In the genomic region with DNA sequence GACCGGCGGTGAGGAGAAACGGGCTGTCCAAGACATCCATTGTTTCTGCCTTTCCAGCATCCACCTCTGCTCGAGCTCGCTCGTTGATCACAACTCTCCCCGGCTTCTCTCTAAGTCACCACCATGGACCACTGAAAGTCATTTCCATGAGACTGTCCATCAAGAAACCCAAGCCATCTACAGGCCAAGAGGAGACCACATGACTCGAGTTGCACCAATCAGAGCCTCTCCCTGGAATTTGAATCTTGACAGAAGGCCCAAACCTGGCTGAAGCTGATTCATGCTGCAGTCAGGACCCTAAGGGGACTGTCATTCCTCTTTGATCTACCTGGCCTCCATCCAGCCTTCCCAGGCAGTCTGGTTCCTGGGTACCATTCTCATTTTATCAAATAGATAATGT, we compare ENCODE assay signal across 26 mouse cellular contexts. TPM values are rescaled to one million over a fixed set of nuclear protein-coding genes. Genes with fewer than 3 reads are reported as not detected.
A peak's percentile ranks its signal among the peaks of the same experiment; 100 is the strongest.
DNase-seq lines count a peak whose midpoint lies in the region; ATAC-seq and TF ChIP-seq lines count a peak whose summit lies in the region.
"Had no signal": no experiment of that assay in that cellular context is flagged by ENCODE, and none has a peak within 500 bp of the region (broad histone marks: within the 10 kb centered on the region; RNA-seq: fewer than 3 reads in every experiment).

No protein-coding gene starts in this region.

- peak; percentile 47 for DNase-seq in hindbrain, embryonic 14.5 days (ENCODE audit: low spot score)
- DNase-seq in hindbrain, embryonic 10.5 days (ENCODE audit: low spot score), result no peak
- no peak for DNase-seq in CH12.LX (ENCODE audit: extremely low read depth)
- no peak for DNase-seq in MEL (ENCODE audit: low read depth, low spot score)
- DNase-seq in liver, result no peak
- DNase-seq in limb, embryonic 10.5 days (ENCODE audit: low spot score), result no peak
- DNase-seq in thymus, adult 2 months, result no peak
- DNase-seq: adrenal gland, adult 8-10 months; B cell, adult 2 months; cerebellum, adult 2 months; cerebellum, postnatal 36 days; embryo, embryonic 11 days; gastrocnemius, postnatal 36 days; heart, adult 2 months; heart, postnatal 14 days; kidney, adult 11 months; kidney, postnatal 4 days; right cerebral cortex, adult 18-20 months had no signal

- no peaks in the 10 kb centered on the region for H3K27me3 ChIP-seq in hindbrain, embryonic 14.5 days (ENCODE audit: control insufficient read depth, insufficient read depth, low read length)
- no peaks in the 10 kb centered on the region for H3K27me3 ChIP-seq in hindbrain, embryonic 10.5 days (ENCODE audit: insufficient read depth, poor library complexity, severe bottlenecking)
- H3K27me3 ChIP-seq in CH12.LX (replicated peaks), result no peaks in the 10 kb centered on the region
- no peaks in the 10 kb centered on the region for H3K27me3 ChIP-seq in MEL (ENCODE audit: control insufficient read depth in 1 of 2, insufficient read depth in 2 of 2, low read length in 2 of 2)
- H3K27me3 ChIP-seq in hindbrain, embryonic 16.5 days (replicated peaks; ENCODE audit: control insufficient read depth, insufficient read depth, low read length), result no peaks in the 10 kb centered on the region
- H3K27me3 ChIP-seq in limb, embryonic 10.5 days (ENCODE audit: low read depth, poor library complexity, severe bottlenecking), result no peaks in the 10 kb centered on the region
- no peaks in the 10 kb centered on the region for H3K27me3 ChIP-seq in thymus, adult 2 months (ENCODE audit: control insufficient read depth, insufficient read depth, low read length)
- H3K27me3 ChIP-seq: limb, embryonic 15.5 days; neural tube, embryonic 13.5 days had no signal

- dilution Hi-C loops in CH12.LX (cut with MboI; ENCODE audit: extremely low pct_ligation_motif_present, extremely low pct_unique_long_range_greater_than_20kb, low sequenced_read_pairs), result no loop called here

- TF ChIP-seq CTCF in CH12.LX (conservative IDR thresholded peaks at IDR 0.05 in 1 of 2, IDR thresholded peaks at IDR 0.05 in 1 of 2; ENCODE audit: low read depth in 2 of 2, low read length in 2 of 2) (no peak), MEL (IDR thresholded peaks at IDR 0.05 in 2 of 3, conservative IDR thresholded peaks at IDR 0.05 in 1 of 3; ENCODE audit: control insufficient read depth in 1 of 3, insufficient read depth in 1 of 3, low read depth in 2 of 3, low read length in 3 of 3, poor library complexity in 1 of 3, severe bottlenecking in 1 of 3) (no peak)
- TF ChIP-seq CTCF in thymus, adult 2 months (IDR thresholded peaks at IDR 0.05; ENCODE audit: borderline replicate concordance, control insufficient read depth, extremely low read depth, insufficient read depth, low read length, poor library complexity), result no peak

- WGBS in hindbrain, embryonic 14.5 days, result 69% methylated on average over 8 of the region's 8 CpGs
- 78% methylated on average over 8 of the region's 8 CpGs for whole genome bisulfite sequencing in hindbrain, embryonic 10.5 days
- 71% methylated on average over 8 of the region's 8 CpGs for WGBS in hindbrain, embryonic 16.5 days
- 81% methylated on average over 8 of the region's 8 CpGs for WGBS in limb, embryonic 10.5 days
- 93% methylated on average over 8 of the region's 8 CpGs for WGBS in thymus, adult 2 months

- H3K9ac ChIP-seq in hindbrain, embryonic 14.5 days, result no peak overlapping the region
- H3K9ac ChIP-seq in CH12.LX (ENCODE audit: insufficient read depth, low read depth) (no peak overlapping the region), MEL (ENCODE audit: control insufficient read depth, low read depth, low read length, poor library complexity, severe bottlenecking) (no peak overlapping the region)
- H3K9ac ChIP-seq in hindbrain, embryonic 16.5 days (ENCODE audit: low read depth, low read length), result no peak overlapping the region
- H3K9ac ChIP-seq: heart, embryonic 13.5 days; limb, embryonic 15.5 days had no signal

- no peaks in the 10 kb centered on the region for H3K36me3 ChIP-seq in hindbrain, embryonic 14.5 days (replicated peaks; ENCODE audit: control insufficient read depth, insufficient read depth)
- no peaks in the 10 kb centered on the region for H3K36me3 ChIP-seq in hindbrain, embryonic 10.5 days
- H3K36me3 ChIP-seq in CH12.LX (replicated peaks in 1 of 2; ENCODE audit: control insufficient read depth in 1 of 2, insufficient read depth in 1 of 2, low read length in 1 of 2) (no peaks in the 10 kb centered on the region), MEL (ENCODE audit: control insufficient read depth in 1 of 2, insufficient read depth in 2 of 2, low read length in 2 of 2) (no peaks in the 10 kb centered on the region)
- no peaks in the 10 kb centered on the region for H3K36me3 ChIP-seq in hindbrain, embryonic 16.5 days (ENCODE audit: control insufficient read depth, insufficient read depth, low read length)
- no peaks in the 10 kb centered on the region for H3K36me3 ChIP-seq in limb, embryonic 10.5 days
- H3K36me3 ChIP-seq in thymus, adult 2 months (ENCODE audit: control insufficient read depth, insufficient read depth, low read length), result no peaks in the 10 kb centered on the region
- H3K36me3 ChIP-seq: heart, embryonic 13.5 days; limb, embryonic 15.5 days; neural tube, embryonic 13.5 days had no signal

- TF ChIP-seq EP300 in CH12.LX (IDR thresholded peaks at IDR 0.05; ENCODE audit: low read length) (no peak), MEL (IDR thresholded peaks at IDR 0.05; ENCODE audit: low read depth in 1 of 2, low read length in 2 of 2) (no peak)

- H3K4me1 ChIP-seq in hindbrain, embryonic 14.5 days (replicated peaks; ENCODE audit: control insufficient read depth, insufficient read depth, low read length), result no peaks in the 10 kb centered on the region
- H3K4me1 ChIP-seq in hindbrain, embryonic 10.5 days (replicated peaks), result 0 out of 2 replicates have a peak, but pooled peaks cover 3% of the 10 kb centered on the region
- H3K4me1 ChIP-seq in CH12.LX (ENCODE audit: control insufficient read depth in 1 of 2, insufficient read depth in 2 of 2) (peaks cover 0 to 7% of the 10 kb centered on the region in 2 experiments; a peak in 3 of 4 replicates), MEL (ENCODE audit: control insufficient read depth in 1 of 2, insufficient read depth in 2 of 2, low read length in 2 of 2) (0 out of 4 replicates have a peak, but pooled peaks cover 0 to 2% of the 10 kb centered on the region in 2 experiments)
- no peaks in the 10 kb centered on the region for H3K4me1 ChIP-seq in hindbrain, embryonic 16.5 days (ENCODE audit: control insufficient read depth, insufficient read depth, low read depth, low read length)
- peaks cover 5% of the 10 kb centered on the region; the same call in 1 of the 2 replicates for H3K4me1 ChIP-seq in limb, embryonic 10.5 days
- H3K4me1 ChIP-seq in thymus, adult 2 months (replicated peaks; ENCODE audit: control insufficient read depth, insufficient read depth, low read length), result peaks cover 2% of the 10 kb centered on the region; the same call in 1 of the 2 replicates
- H3K4me1 ChIP-seq: heart, embryonic 13.5 days; neural tube, embryonic 13.5 days had no signal

- no peak overlapping the region for H3K27ac ChIP-seq in hindbrain, embryonic 14.5 days
- no peak overlapping the region for H3K27ac ChIP-seq in hindbrain, embryonic 10.5 days
- no peak overlapping the region for H3K27ac ChIP-seq in CH12.LX (ENCODE audit: insufficient read depth, low read depth)
- no peak overlapping the region for H3K27ac ChIP-seq in MEL (ENCODE audit: control insufficient read depth, low read depth, low read length)
- no peak overlapping the region for H3K27ac ChIP-seq in hindbrain, embryonic 16.5 days (ENCODE audit: low read depth, low read length)
- no peak overlapping the region for H3K27ac ChIP-seq in limb, embryonic 10.5 days
- H3K27ac ChIP-seq in thymus, adult 2 months (ENCODE audit: control insufficient read depth, insufficient read depth, low read length), result no peak overlapping the region
- H3K27ac ChIP-seq: heart, adult 2 months; heart, embryonic 13.5 days; limb, embryonic 15.5 days; macrophage; neural tube, embryonic 13.5 days had no signal

- no peak for TF ChIP-seq POLR2A in CH12.LX (IDR thresholded peaks at IDR 0.05; ENCODE audit: low read depth, low read length)
- TF ChIP-seq POLR2A in MEL (IDR thresholded peaks at IDR 0.05; ENCODE audit: control insufficient read depth in 1 of 2, insufficient read depth in 1 of 2, low read depth in 1 of 2, low read length in 2 of 2, poor library complexity in 1 of 2), result no peak
- TF ChIP-seq POLR2A in thymus, adult 2 months (IDR thresholded peaks at IDR 0.05; ENCODE audit: control insufficient read depth, extremely low read depth, insufficient read depth, low read length, poor library complexity), result no peak

- H3K9me3 ChIP-seq in hindbrain, embryonic 14.5 days (ENCODE audit: control insufficient read depth, low read length), result no peaks in the 10 kb centered on the region
- H3K9me3 ChIP-seq in hindbrain, embryonic 10.5 days, result no peaks in the 10 kb centered on the region
- H3K9me3 ChIP-seq in CH12.LX (replicated peaks; ENCODE audit: low read length) (no peaks in the 10 kb centered on the region), MEL (replicated peaks; ENCODE audit: insufficient read depth, low read length) (no peaks in the 10 kb centered on the region)
- H3K9me3 ChIP-seq in hindbrain, embryonic 16.5 days (ENCODE audit: control insufficient read depth, low read length), result no peaks in the 10 kb centered on the region
- H3K9me3 ChIP-seq in limb, embryonic 10.5 days (replicated peaks), result no peaks in the 10 kb centered on the region
- H3K9me3 ChIP-seq: heart, embryonic 13.5 days; limb, embryonic 15.5 days; neural tube, embryonic 13.5 days had no signal

- H3K4me2 ChIP-seq in hindbrain, embryonic 14.5 days (replicated peaks), result no peak overlapping the region
- H3K4me2 ChIP-seq in CH12.LX (ENCODE audit: insufficient read depth, low read depth, poor library complexity, severe bottlenecking), result no peak overlapping the region
- no peak overlapping the region for H3K4me2 ChIP-seq in hindbrain, embryonic 16.5 days (ENCODE audit: low read length)
- H3K4me2 ChIP-seq: heart, embryonic 13.5 days; limb, embryonic 15.5 days; neural tube, embryonic 13.5 days had no signal

- TF ChIP-seq RAD21 in CH12.LX (IDR thresholded peaks at IDR 0.05; ENCODE audit: low read depth, low read length) (no peak), MEL (IDR thresholded peaks at IDR 0.05; ENCODE audit: low read depth, low read length) (no peak)

- in situ Hi-C loops in CH12.LX (cut with MboI; ENCODE audit: low pct_ligation_motif_present, low pct_unique_long_range_greater_than_20kb, low sequenced_read_pairs), result no loop called here

- H3K79me2 ChIP-seq in CH12.LX (replicated peaks; ENCODE audit: control insufficient read depth, extremely low read depth, insufficient read depth, poor library complexity, severe bottlenecking), result no peaks in the 10 kb centered on the region
- H3K79me2 ChIP-seq in MEL (ENCODE audit: control insufficient read depth, insufficient read depth, low read length, poor library complexity), result no peaks in the 10 kb centered on the region

- peak; percentile 64; the same call in 1 of the 2 replicates for ATAC-seq in hindbrain, embryonic 14.5 days (ENCODE audit: low FRiP score)
- ATAC-seq in hindbrain, embryonic 16.5 days, result 0 out of 2 replicates have a peak, but pooled peaks have one; percentile 53
- ATAC-seq: activated CD4-positive, CD25-positive, alpha-beta regulatory T cell, adult 4 months; forebrain, embryonic 16.5 days had no signal

- H3K4me3 ChIP-seq in hindbrain, embryonic 14.5 days (replicated peaks; ENCODE audit: low read length), result no peak overlapping the region
- no peak overlapping the region for H3K4me3 ChIP-seq in hindbrain, embryonic 10.5 days
- H3K4me3 ChIP-seq in CH12.LX (replicated peaks in 1 of 3; ENCODE audit: low read depth in 2 of 3, low read length in 2 of 3, poor library complexity in 1 of 3) (no peak overlapping the region), MEL (ENCODE audit: control insufficient read depth in 1 of 2, insufficient read depth in 1 of 2, low read depth in 2 of 2, low read length in 2 of 2) (no peak overlapping the region)
- H3K4me3 ChIP-seq in hindbrain, embryonic 16.5 days (ENCODE audit: low read length), result no peak overlapping the region
- no peak overlapping the region for H3K4me3 ChIP-seq in limb, embryonic 10.5 days
- H3K4me3 ChIP-seq in thymus, adult 2 months (ENCODE audit: control insufficient read depth, insufficient read depth, low read length), result no peak overlapping the region
- H3K4me3 ChIP-seq: heart, adult 2 months; heart, embryonic 13.5 days; limb, embryonic 15.5 days; myocyte; neural tube, embryonic 13.5 days had no signal

RNA-seq across cellular contexts. Expression of gene Pou2f2, which starts 12.6 kb away (rescaled TPM):
- 31.8 and 32.5 TPM in 2 replicates for polyA plus RNA-seq in hindbrain, embryonic 14.5 days (2014; fragmentation: Nextera tagmentation; extraction: Ambion mirVana)
- 19.3 and 41.0 TPM in 2 replicates for polyA plus RNA-seq in hindbrain, embryonic 10.5 days (2016; fragmentation: Nextera tagmentation; extraction: Ambion mirVana)
- 28.2 and 46.1 TPM in 2 replicates for total RNA-seq in CH12.LX (2012; rRNA removed)
- 7.3 and 8.9 TPM in 2 replicates for total RNA-seq in CH12.LX (2014; rRNA removed)
- 72.1 and 102 TPM in 2 replicates for polyA plus RNA-seq in CH12.LX (2012; ENCODE audit: insufficient read length, low read depth)
- total RNA-seq in MEL (2012; rRNA removed), result 0.73 and 0.75 TPM in 2 replicates
- polyA plus RNA-seq in MEL (2012; ENCODE audit: insufficient read depth in 1 of 2, insufficient read length in 2 of 2, low read depth in 1 of 2, low replicate concordance in 2 of 2, missing spikeins in 1 of 2), result 1 to 10 TPM in 1 of 2 experiments, not detected in 1; 6.4 TPM
- polyA plus RNA-seq in hindbrain, embryonic 16.5 days (2015; fragmentation: Nextera tagmentation; extraction: Ambion mirVana), result 19.8 and 28.7 TPM in 2 replicates
- polyA plus RNA-seq in limb, embryonic 10.5 days (2016; fragmentation: Nextera tagmentation; extraction: Ambion mirVana), result 3.3 and 4.1 TPM in 2 replicates
- polyA plus RNA-seq in thymus, adult 2 months (2012; rRNA removed), result 5.6 and 5.7 TPM in 2 replicates

RNA-seq across cellular contexts. Expression of gene Dedd2, which starts 28.3 kb away (rescaled TPM):
- 13.8 and 14.9 TPM in 2 replicates for polyA plus RNA-seq in hindbrain, embryonic 14.5 days (2014; fragmentation: Nextera tagmentation; extraction: Ambion mirVana)
- 10.2 and 11.2 TPM in 2 replicates for polyA plus RNA-seq in hindbrain, embryonic 10.5 days (2016; fragmentation: Nextera tagmentation; extraction: Ambion mirVana)
- total RNA-seq in CH12.LX (2012; rRNA removed) (11.7 and 12.1 TPM in 2 replicates), CH12.LX (2014; rRNA removed) (10.7 and 13.9 TPM in 2 replicates), MEL (2012; rRNA removed) (25.2 and 28.2 TPM in 2 replicates)
- polyA plus RNA-seq in CH12.LX (2012; ENCODE audit: insufficient read length, low read depth) (10.2 and 10.6 TPM in 2 replicates), MEL (2012; ENCODE audit: insufficient read depth in 1 of 2, insufficient read length in 2 of 2, low read depth in 1 of 2, low replicate concordance in 2 of 2, missing spikeins in 1 of 2) (10 to 100 TPM in 1 of 2 experiments, not detected in 1; 36.6 TPM)
- polyA plus RNA-seq in hindbrain, embryonic 16.5 days (2015; fragmentation: Nextera tagmentation; extraction: Ambion mirVana), result 14.2 and 14.8 TPM in 2 replicates
- 10.5 and 11.5 TPM in 2 replicates for polyA plus RNA-seq in limb, embryonic 10.5 days (2016; fragmentation: Nextera tagmentation; extraction: Ambion mirVana)
- 93.6 and 102 TPM in 2 replicates for polyA plus RNA-seq in thymus, adult 2 months (2012; rRNA removed)

RNA-seq across cellular contexts. Expression of gene Zfp526, which starts 29.1 kb away (rescaled TPM):
- polyA plus RNA-seq in hindbrain, embryonic 14.5 days (2014; fragmentation: Nextera tagmentation; extraction: Ambion mirVana), result 2.4 and 2.5 TPM in 2 replicates
- polyA plus RNA-seq in hindbrain, embryonic 10.5 days (2016; fragmentation: Nextera tagmentation; extraction: Ambion mirVana), result 2.5 and 3.0 TPM in 2 replicates
- total RNA-seq in CH12.LX (2012; rRNA removed), result 6.5 and 7.4 TPM in 2 replicates
- 2.0 and 2.2 TPM in 2 replicates for total RNA-seq in CH12.LX (2014; rRNA removed)
- polyA plus RNA-seq in CH12.LX (2012; ENCODE audit: insufficient read length, low read depth), result 6.5 and 7.0 TPM in 2 replicates
- total RNA-seq in MEL (2012; rRNA removed), result 8.4 and 9.5 TPM in 2 replicates
- polyA plus RNA-seq in MEL (2012; ENCODE audit: insufficient read depth in 1 of 2, insufficient read length in 2 of 2, low read depth in 1 of 2, low replicate concordance in 2 of 2, missing spikeins in 1 of 2), result 10 to 100 TPM in 1 of 2 experiments, not detected in 1; 14.8 TPM
- polyA plus RNA-seq in hindbrain, embryonic 16.5 days (2015; fragmentation: Nextera tagmentation; extraction: Ambion mirVana), result 1.6 and 1.8 TPM in 2 replicates
- polyA plus RNA-seq in limb, embryonic 10.5 days (2016; fragmentation: Nextera tagmentation; extraction: Ambion mirVana), result 3.1 and 3.3 TPM in 2 replicates
- polyA plus RNA-seq in thymus, adult 2 months (2012; rRNA removed), result 38.2 and 46.5 TPM in 2 replicates

RNA-seq across cellular contexts. Expression of gene Gsk3a, which starts 45.5 kb away (rescaled TPM):
- 23.4 and 24.1 TPM in 2 replicates for polyA plus RNA-seq in hindbrain, embryonic 14.5 days (2014; fragmentation: Nextera tagmentation; extraction: Ambion mirVana)
- polyA plus RNA-seq in hindbrain, embryonic 10.5 days (2016; fragmentation: Nextera tagmentation; extraction: Ambion mirVana), result 11.6 and 12.5 TPM in 2 replicates
- total RNA-seq in CH12.LX (2012; rRNA removed), result 47.5 and 55.1 TPM in 2 replicates
- 44.1 and 45.8 TPM in 2 replicates for total RNA-seq in CH12.LX (2014; rRNA removed)
- polyA plus RNA-seq in CH12.LX (2012; ENCODE audit: insufficient read length, low read depth), result 72.2 and 76.1 TPM in 2 replicates
- total RNA-seq in MEL (2012; rRNA removed), result 59.8 and 61.5 TPM in 2 replicates
- polyA plus RNA-seq in MEL (2012; ENCODE audit: insufficient read depth in 1 of 2, insufficient read length in 2 of 2, low read depth in 1 of 2, low replicate concordance in 2 of 2, missing spikeins in 1 of 2), result 100 to 1,000 TPM in 1 of 2 experiments, 10 to 100 TPM in 1; 86.6 to 149 TPM
- 13.0 and 16.4 TPM in 2 replicates for polyA plus RNA-seq in hindbrain, embryonic 16.5 days (2015; fragmentation: Nextera tagmentation; extraction: Ambion mirVana)
- 11.7 and 12.0 TPM in 2 replicates for polyA plus RNA-seq in limb, embryonic 10.5 days (2016; fragmentation: Nextera tagmentation; extraction: Ambion mirVana)
- polyA plus RNA-seq in thymus, adult 2 months (2012; rRNA removed), result 332 and 343 TPM in 2 replicates

RNA-seq across cellular contexts. Expression of gene Erf, which starts 58.5 kb away (rescaled TPM):
- 5.7 and 6.7 TPM in 2 replicates for polyA plus RNA-seq in hindbrain, embryonic 14.5 days (2014; fragmentation: Nextera tagmentation; extraction: Ambion mirVana)
- 8.0 and 8.6 TPM in 2 replicates for polyA plus RNA-seq in hindbrain, embryonic 10.5 days (2016; fragmentation: Nextera tagmentation; extraction: Ambion mirVana)
- 13.0 and 13.2 TPM in 2 replicates for total RNA-seq in CH12.LX (2012; rRNA removed)
- 6.1 and 7.1 TPM in 2 replicates for total RNA-seq in CH12.LX (2014; rRNA removed)
- 15.2 and 15.4 TPM in 2 replicates for polyA plus RNA-seq in CH12.LX (2012; ENCODE audit: insufficient read length, low read depth)
- total RNA-seq in MEL (2012; rRNA removed), result 18.4 and 24.6 TPM in 2 replicates
- polyA plus RNA-seq in MEL (2012; ENCODE audit: insufficient read depth in 1 of 2, insufficient read length in 2 of 2, low read depth in 1 of 2, low replicate concordance in 2 of 2, missing spikeins in 1 of 2), result 10 to 100 TPM in 1 of 2 experiments, not detected in 1; 33.2 TPM
- 3.7 and 4.3 TPM in 2 replicates for polyA plus RNA-seq in hindbrain, embryonic 16.5 days (2015; fragmentation: Nextera tagmentation; extraction: Ambion mirVana)
- 14.2 and 16.6 TPM in 2 replicates for polyA plus RNA-seq in limb, embryonic 10.5 days (2016; fragmentation: Nextera tagmentation; extraction: Ambion mirVana)
- polyA plus RNA-seq in thymus, adult 2 months (2012; rRNA removed), result 59.4 and 60.4 TPM in 2 replicates
